Mouse (Mus musculus): ENCODE data around the gene Gm49405.

DNA sequence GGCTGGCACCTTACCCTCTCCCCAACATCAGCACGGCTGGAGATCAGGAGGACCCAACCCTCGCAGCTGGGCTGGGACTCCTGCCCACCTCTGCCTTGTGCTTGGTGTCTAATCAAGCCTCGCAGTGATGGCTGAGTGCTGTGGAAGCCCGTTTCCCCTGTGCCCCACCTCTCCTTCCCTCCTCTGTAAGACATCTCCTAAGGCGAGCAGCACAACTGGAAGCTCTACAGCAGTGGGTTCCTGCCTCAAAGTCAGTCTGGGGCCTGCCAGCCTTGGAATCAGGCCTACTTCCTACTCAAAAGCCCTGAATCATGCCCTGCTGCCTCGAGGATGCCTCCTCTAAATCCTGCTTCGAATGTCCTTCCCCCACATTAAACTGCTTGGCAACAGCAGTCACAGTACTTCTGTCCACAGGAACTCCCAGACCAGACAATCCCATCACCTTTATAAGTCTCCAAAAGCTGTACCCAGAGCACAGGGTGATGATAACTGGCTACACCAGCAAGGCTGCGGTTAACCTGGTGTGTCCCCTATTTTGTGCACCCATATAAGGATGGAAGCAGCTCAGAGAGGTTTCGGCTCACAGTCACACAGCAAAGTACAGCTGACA is 1.2 kb upstream of the Gm49405 start:
- no peak for TF ChIP-seq CTCF (IDR thresholded peaks at IDR 0.05; ENCODE audit: low read depth, low read length)
- TF ChIP-seq POLR2A (IDR thresholded peaks at IDR 0.05; ENCODE audit: insufficient read depth, low read length) = no peak
- no peak for TF ChIP-seq EP300 (IDR thresholded peaks at IDR 0.05; ENCODE audit: insufficient read depth, low read depth, low read length)

Data from ES-Bruce4 (cell line).